Mouse (Mus musculus) ovary, postnatal 14 days (tissue): ENCODE data around the gene Nat8f7.
"Not testable (repeated sequence)": the region's sequence is repeated elsewhere in the genome, so short reads cannot be mapped to it uniquely, and the experiment has no call there.

ENCODE experiments used
- DNase-seq: peaks from one replicate; pipeline ENCODE4 v3.0.0; 2022; ENCODE audit warnings: low spot score

The Nat8f7 gene

DNA sequence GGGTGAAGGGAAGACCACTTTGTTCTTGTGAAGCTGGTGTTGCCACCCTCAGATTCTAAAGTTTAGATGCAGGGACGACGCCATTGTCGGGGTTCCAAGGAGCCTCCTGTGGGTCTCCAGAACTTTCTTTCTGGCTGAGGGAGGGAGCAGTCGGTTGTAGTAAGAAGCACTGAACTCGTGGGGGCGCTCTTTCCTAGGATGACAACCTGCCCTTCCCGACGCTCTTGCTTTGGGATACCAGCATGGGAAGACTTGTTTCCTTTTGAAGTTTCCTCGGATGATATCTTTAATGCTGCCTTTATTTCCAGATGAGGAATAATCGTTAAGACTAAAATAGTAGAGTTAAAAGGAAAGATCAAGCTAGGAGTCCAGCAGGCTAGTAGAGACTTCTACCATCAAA lies at the start of gene Nat8f7:
Gene Nat8f7 (minus strand): TSS at position 101 of the 400 bp plus-strand sequence.
- not testable (repeated sequence) for DNase-seq

DNA sequence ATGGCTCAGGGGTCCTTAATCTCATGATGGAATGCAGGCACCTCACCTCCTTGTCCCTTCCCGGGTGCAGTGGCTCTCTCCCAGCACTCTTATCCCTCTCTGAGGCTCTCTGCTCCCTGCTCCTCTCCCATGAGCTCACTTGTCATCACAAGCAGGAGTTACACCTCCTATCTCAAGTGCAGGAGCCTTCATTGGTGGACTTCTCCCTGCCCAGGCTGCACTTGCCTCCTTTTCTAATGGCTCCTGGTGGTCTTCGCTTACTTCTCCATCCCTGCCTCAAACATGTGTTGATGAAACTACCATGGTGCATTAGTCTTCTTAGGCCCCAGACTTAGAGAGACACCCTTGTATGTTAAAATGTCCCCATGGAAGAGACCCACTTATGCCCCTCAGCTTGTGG lies 49.7 kb upstream of the Nat8f7 start:
- DNase-seq, result not testable (repeated sequence)

DNA sequence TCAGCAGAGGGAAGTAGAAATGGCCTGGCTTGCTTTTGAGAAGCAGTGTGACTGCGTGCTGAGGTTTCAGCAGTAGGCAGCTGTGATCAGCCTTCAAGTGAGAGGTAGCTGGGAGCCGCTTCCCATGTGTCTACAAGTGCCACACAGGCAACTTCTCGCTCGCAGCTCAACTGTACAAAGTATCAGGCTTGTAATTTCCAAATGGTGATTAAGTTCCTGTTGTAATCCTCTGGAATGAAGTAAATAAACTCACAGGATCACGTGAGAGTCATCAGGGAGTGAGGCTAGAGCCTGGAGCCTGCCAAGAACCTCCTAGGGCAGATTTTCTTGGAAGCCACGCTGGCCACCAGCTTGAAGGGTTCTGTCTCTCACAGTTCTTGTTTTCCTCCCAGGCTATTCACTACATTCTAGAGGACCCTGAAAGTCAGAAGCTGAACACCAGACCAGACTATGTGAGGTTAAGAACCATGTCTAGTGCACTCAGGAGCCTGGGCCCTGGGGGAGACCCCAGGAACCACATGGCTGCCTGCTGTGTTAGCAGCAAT lies 42.8 kb upstream of the Nat8f7 start:
- not testable (repeated sequence) for DNase-seq

DNA sequence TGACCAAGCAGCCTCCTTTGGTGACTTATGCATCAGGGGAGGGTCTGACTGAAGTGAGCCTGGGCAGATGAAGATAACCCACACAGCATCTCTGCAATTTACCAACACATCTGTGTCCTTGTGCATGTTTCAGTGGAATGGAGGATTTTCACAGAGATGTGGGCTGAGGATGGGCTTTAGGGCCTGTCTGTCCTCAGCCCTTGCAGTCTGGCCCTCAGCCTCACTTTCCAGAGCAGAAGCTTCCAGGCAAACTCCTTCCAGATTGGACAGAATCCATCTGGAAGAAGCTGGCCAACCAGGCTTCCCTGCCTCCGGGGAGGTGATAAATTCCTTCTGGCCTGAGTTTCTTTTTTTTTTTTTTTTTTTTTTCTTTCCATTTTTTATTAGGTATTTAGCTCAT lies 3.4 kb downstream of the Nat8f7 start:
- not testable (repeated sequence) for DNase-seq

DNA sequence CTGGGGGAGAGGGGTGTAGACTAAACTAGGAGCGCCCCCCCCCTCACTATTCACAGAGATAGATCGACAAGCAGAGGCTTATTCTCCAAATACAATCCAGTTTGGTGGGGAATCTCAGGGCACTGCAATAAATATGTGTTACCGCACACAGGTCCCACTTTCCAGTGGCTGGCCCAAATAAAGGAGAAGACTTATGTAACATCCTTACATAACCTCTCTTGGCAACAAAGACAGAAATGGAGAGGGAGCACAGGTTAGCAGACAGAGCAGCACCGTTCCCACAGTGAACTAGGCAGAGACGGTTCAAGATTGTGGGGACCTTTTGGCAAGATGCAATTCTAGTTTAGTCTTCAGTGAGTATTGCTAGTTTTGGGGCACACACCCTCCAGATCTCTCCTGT lies 3.8 kb downstream of the Nat8f7 start:
- DNase-seq, result not testable (repeated sequence)

DNA sequence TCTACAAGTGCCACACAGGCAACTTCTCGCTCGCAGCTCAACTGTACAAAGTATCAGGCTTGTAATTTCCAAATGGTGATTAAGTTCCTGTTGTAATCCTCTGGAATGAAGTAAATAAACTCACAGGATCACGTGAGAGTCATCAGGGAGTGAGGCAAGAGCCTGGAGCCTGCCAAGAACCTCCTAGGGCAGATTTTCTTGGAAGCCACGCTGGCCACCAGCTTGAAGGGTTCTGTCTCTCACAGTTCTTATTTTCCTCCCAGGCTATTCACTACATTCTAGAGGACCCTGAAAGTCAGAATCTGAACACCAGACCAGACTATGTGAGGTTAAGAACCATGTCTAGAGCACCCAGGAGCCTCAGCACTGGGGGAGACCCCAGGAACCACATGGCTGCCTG lies 11.1 kb downstream of the Nat8f7 start:
- not testable (repeated sequence) for DNase-seq
